Mouse (Mus musculus): Measurements from ENCODE around the gene Pf4.
"Not testable (repeated sequence)": the region's sequence is repeated elsewhere in the genome, so short reads cannot be mapped to it uniquely, and the experiment has no call there.

The Pf4 gene

GRCm38 (mm10) chr5:90788114-90788513, 15.9 kb downstream of the Pf4 start:
- no peak for DNase-seq

- DNase-seq: no peak
Observed at GRCm38 (mm10) chr5:90789306-90790073, 17.3 kb downstream of the Pf4 start.

- DNase-seq: no peak
Observed at GRCm38 (mm10) chr5:90790074-90790502, 17.9 kb downstream of the Pf4 start.

DNA sequence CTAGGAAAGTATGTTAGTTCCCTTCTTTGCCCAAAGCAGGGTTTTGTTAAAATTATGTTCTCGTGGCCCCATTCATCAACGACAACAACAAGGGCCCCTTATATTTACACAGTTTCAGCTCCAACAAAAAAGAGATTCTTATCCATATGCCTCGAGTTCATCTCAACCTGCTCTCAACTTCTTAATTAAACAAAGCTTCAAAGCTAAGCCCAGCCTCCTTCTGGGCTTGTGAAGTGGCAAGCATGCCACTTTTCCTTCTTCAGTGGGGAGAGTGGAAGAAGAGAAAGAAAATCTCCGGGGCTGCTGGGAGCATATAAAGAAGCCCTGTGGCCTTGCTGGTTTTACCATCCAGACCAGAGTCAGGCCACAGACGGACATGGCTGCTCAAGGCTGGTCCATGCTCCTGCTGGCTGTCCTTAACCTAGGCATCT, 22.0 kb downstream of the Pf4 start, which contains the start of gene Cxcl15:
Gene Cxcl15 (plus strand): TSS at position 340 of the 431 bp plus-strand sequence.
- DNase-seq: no peak

DNA sequence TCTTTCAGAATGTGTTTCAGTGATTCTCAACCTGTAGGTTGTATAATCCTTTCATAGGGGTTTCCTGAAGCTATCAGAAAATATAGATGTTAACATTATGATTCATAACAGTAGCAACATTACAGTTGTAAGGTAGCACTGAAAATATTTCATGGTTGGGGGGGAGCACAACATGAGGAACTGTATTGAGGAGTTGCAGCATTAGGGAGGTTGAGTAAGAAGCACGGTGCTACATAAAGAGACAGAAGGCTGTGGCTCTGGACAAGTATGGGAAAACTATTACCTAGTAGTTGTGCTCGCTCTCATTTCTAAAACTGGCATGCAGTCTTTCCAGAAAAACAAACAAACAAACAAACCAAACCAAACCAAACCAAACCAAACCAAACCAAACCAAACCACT, 23.2 kb downstream of the Pf4 start:
- not testable (repeated sequence) for DNase-seq

- DNase-seq: no peak
Observed at GRCm38 (mm10) chr5:90804574-90804973, 32.3 kb downstream of the Pf4 start.

DNA sequence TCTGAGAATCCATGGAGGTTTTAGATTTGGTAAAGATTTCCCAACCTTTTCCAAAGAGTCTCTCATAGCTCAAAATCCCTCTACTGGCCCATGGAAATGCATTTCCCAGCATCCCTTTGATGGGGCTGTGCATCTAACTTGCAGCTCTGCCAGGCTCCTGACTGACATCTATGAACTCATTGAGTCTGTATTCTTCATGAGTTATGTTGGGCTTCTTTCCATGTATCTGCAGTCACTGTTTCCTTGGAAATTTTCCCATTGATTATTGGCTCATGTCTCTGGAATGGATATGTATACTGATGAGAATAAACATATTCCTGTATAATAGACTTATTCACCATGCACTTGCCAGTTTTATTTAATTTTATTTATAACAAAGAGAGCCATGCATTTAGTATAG, 33.8 kb downstream of the Pf4 start:
- no peak for DNase-seq

DNA sequence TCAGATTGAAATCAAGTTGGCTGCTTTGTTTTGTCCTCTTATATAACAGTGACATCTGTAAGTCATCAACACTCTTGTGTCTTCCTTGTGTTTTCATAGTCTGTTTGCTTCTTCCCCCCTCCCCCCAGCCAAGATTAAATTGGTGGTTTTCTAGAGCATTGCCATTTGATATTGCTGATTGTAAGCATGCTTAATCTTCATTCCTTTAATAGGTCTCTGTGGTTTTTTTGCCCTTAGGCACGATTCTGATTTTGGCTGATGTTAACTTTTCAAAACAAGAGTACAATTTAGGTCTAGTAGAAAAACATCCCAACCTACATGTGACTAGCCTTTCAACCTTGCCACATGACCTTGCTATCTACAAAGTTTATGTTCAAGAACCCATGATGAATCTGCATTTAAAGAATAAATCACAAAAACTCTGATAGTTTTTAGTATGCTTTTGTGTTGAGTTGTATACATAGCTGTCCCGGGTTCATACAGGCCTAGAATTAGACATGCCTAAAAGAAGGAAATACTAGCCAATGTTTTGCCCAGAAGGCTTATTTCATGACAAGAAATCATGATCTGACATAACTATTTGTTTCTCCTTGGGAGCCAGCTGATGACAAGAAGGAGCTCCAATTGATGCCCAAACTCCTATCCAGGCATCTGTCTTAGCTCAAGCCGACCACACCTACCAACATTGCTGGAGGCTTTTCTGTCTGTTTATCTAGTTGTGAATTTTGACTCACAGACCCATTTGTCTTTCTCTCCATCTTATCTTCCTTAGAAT, 35.1 kb downstream of the Pf4 start:
- DNase-seq: no peak

- no peak for DNase-seq
Observed at GRCm38 (mm10) chr5:90819756-90820155, 47.5 kb downstream of the Pf4 start.
